Mouse (Mus musculus) left cerebral cortex, postnatal 36 days (tissue): ENCODE data around the gene Mon2. TPM values are rescaled to one million over a fixed set of nuclear protein-coding genes. Genes with fewer than 3 reads are reported as not detected.
"Not testable (repeated sequence)": the region's sequence is repeated elsewhere in the genome, so short reads cannot be mapped to it uniquely, and the experiment has no call there.

ENCODE experiments used
- DNase-seq, 2 experiments: peaks; one replicate each; pipeline ENCODE4 v3.0.0; 2021 to 2022; ENCODE audit warnings: low spot score in 2 of 2, mixed read lengths in 1 of 2
- intact Hi-C: fragments of 180-260 bp; cut with DNase I; formaldehyde crosslinking; loops from one replicate; pipeline ENCODE4 v1.15.1; 2025
- total RNA-seq, 2 experiments: library from RNA; stranded (reverse); gene quantifications; 2 replicates each; pipeline ENCODE4 v1.2.3; 2021

Mon2 gene
- total RNA-seq, 2 experiments from 2014 or later: 86.6 to 99.9 TPM

- intact Hi-C loops: no loop called here
- no peak for DNase-seq
These were observed 96.2 kb downstream of the Mon2 start for GRCm38 (mm10) chr10:122980123-122980522.

GRCm38 (mm10) chr10:122979356-122979755 is 96.9 kb downstream of the Mon2 start:
- intact Hi-C loops: no loop called here

GRCm38 (mm10) chr10:122976038-122976437 is 100.3 kb downstream of the Mon2 start:
- no peak for DNase-seq
- intact Hi-C loops: no loop called here

More at GRCm38 (mm10) chr10:122979356-122979755, 96.9 kb downstream of the Mon2 start:
- no peak for DNase-seq

- intact Hi-C loops: no loop called here
- no peak for DNase-seq
These were observed 103.1 kb downstream of the Mon2 start for GRCm38 (mm10) chr10:122973241-122973640.

- intact Hi-C loops: no loop called here
- DNase-seq: no peak
These were observed 106.1 kb downstream of the Mon2 start for GRCm38 (mm10) chr10:122970188-122970587.

- intact Hi-C loops: no loop called here
These were observed 109.9 kb downstream of the Mon2 start for GRCm38 (mm10) chr10:122966421-122966820.

GRCm38 (mm10) chr10:122965650-122966049 is 110.7 kb downstream of the Mon2 start:
- DNase-seq, intact Hi-C loops: not testable (repeated sequence)

More at GRCm38 (mm10) chr10:122966421-122966820, 109.9 kb downstream of the Mon2 start:
- no peak for DNase-seq

GRCm38 (mm10) chr10:122964241-122964636 is 112.1 kb downstream of the Mon2 start:
- no peak for DNase-seq
- intact Hi-C loops: loop anchor here (5.0 kb wide), 1 partner anchor 52 kb away; no protein-coding TSS in a partner anchor

GRCm38 (mm10) chr10:122963463-122964240 is 112.7 kb downstream of the Mon2 start:
- intact Hi-C loops: loop anchor here (5.0 kb wide), 1 partner anchor 51 kb away; no protein-coding TSS in a partner anchor
- no peak for DNase-seq

- DNase-seq: no peak
- intact Hi-C loops: loop anchor here (5.0 kb wide), 1 partner anchor 50 kb away; no protein-coding TSS in a partner anchor
These were observed 113.7 kb downstream of the Mon2 start for GRCm38 (mm10) chr10:122962651-122963050.

GRCm38 (mm10) chr10:122961494-122961893 is 114.8 kb downstream of the Mon2 start:
- no peak for DNase-seq
- intact Hi-C loops: loop anchor here (5.0 kb wide), 1 partner anchor 49 kb away; no protein-coding TSS in a partner anchor

GRCm38 (mm10) chr10:122960738-122961137 is 115.6 kb downstream of the Mon2 start:
- DNase-seq: no peak
- intact Hi-C loops: loop anchor here (5.0 kb wide), 1 partner anchor 48 kb away; no protein-coding TSS in a partner anchor

GRCm38 (mm10) chr10:122960216-122960615 is 116.1 kb downstream of the Mon2 start:
- intact Hi-C loops: loop anchor here (5.0 kb wide), 1 partner anchor 48 kb away; no protein-coding TSS in a partner anchor
- DNase-seq: no peak

GRCm38 (mm10) chr10:122958699-122959098 is 117.6 kb downstream of the Mon2 start:
- intact Hi-C loops: no loop called here
- DNase-seq: no peak

GRCm38 (mm10) chr10:122957918-122958317 is 118.4 kb downstream of the Mon2 start:
- intact Hi-C loops: no loop called here
- no peak for DNase-seq

- DNase-seq: no peak
- intact Hi-C loops: no loop called here
These were observed 122.7 kb downstream of the Mon2 start for GRCm38 (mm10) chr10:122953576-122953975.

- DNase-seq: no peak
- intact Hi-C loops: no loop called here
These were observed 125.3 kb downstream of the Mon2 start for GRCm38 (mm10) chr10:122950966-122951365.

GRCm38 (mm10) chr10:122944888-122945287 is 131.4 kb downstream of the Mon2 start:
- intact Hi-C loops: no loop called here
- no peak for DNase-seq

GRCm38 (mm10) chr10:122943824-122944223 is 132.5 kb downstream of the Mon2 start:
- no peak for DNase-seq
- intact Hi-C loops: no loop called here

GRCm38 (mm10) chr10:122942771-122943170 is 133.5 kb downstream of the Mon2 start:
- intact Hi-C loops: no loop called here
- DNase-seq: no peak
